Mouse (Mus musculus): ENCODE data around the gene Cramp1l.

Gene Cramp1l

DNA sequence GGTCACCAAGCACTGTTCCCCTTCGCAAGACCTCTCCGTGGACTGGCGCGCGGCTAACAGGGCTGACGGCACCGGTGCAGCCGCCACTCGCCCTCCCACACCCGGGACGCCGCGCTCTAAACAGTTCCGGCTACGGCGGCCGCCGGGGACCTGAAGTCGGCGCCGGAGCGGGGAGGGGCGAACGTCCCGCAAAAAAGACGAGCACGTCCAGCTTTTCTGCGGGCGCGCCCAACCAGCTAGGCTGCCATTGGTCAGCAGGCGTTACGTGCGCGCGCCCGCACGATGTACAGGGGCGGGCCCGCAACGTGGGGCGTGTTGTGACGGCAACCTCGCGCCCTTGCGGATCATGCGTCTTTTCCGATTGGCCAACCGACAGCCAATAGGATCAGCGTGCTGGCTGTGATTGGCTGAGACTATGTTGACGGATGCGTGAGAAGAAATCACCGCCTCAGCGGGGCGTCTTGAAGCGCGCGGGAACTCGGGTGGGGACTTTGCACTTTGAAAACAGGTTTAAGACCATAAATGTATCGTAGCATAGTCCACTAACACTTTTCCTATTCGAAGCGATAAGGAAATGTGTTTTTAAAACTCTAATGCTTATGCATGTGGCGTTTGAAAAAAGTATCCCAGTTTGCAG lies at the start of gene Cramp1l, which contains the start of gene Ift140:
Gene Cramp1l (minus strand): TSS at position 134 of the 637 bp plus-strand sequence.
Gene Ift140 (plus strand): TSS at position 431 of the 637 bp plus-strand sequence.
- DNase-seq (ENCODE audit: low spot score in 2 of 2): peak; percentile 99

DNA sequence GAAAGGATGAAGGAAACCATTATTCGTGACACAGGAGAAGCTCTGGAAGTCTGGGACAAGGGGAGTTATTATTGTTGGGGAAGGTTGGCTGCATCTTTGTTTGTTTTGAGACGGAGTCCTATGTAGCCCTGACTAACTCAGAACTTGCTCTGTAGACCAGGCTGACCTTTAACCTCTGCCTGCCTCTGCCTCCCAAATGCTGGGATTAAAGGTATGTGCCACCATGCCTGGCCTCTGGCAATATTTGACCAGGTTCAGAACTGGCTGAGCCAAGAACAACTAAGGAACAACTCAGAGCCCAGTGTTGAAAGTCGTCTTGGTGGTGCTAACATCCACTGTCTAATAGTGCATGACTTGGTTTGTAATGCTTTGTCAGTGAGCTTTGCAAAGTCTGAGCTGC lies 49.6 kb upstream of the Cramp1l start:
- DNase-seq (ENCODE audit: low spot score in 2 of 2): no peak

DNA sequence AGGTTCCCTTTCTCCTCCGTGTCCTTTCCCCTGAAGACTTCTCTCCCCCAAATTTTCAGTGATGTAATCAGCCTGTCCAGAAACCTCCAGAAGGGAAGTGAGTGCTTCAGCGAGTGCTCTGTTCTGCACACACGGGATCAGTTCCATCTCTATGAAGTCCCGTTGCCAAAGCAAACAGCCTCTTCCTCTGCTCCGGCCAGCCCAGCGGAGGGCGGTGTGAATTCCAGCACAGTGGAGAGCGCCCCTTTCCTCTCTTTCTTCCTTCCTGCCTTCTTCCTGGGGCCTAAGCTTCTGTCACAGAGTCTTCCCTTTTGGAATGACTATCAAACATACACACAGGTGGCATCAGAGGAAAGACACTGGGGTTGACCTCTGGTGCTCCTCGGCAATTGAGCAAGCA lies 48.8 kb upstream of the Cramp1l start:
- DNase-seq (ENCODE audit: low spot score in 2 of 2): peak; percentile 88 to 92

DNA sequence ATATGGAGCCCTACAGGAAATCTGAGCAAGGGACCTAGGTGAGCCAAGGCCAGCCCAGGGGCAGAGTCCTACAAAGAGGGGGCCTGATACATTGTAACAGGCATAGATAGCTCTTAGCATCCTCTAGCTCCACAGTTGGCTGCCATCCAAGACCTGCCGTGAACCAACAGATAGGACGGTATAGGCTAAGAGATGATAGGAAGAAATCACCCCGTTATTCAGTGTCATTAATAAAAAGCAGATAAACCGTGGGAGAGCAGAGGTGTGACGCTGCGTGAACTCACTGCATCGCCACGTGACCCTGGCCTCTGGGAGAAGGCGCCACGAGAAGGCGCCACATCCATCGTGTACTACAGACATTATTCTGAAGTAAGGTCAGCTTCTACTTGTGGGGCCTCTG lies 48.3 kb upstream of the Cramp1l start:
- DNase-seq (ENCODE audit: low spot score in 2 of 2): peak in 1 of 2 experiments; percentile 50

DNA sequence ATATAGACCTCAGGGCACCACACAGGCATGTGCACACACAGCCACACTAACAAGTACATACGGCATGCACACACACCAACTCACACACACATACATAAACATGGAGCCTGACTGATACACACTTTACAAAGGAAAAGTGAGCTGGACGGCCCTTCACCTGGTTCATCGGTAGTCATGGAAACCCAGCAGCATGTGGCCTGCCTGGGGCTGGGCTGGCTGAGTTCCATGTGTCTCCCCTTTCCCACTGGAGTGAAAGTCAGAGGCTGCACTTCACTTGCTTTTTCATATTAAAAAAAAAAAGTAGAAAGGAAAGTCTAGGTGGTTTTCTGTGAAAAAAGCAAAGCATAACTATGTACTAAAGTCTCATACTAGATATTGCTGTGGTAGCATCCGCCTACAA lies 47.7 kb upstream of the Cramp1l start:
- no peak for DNase-seq (ENCODE audit: low spot score in 2 of 2)

DNA sequence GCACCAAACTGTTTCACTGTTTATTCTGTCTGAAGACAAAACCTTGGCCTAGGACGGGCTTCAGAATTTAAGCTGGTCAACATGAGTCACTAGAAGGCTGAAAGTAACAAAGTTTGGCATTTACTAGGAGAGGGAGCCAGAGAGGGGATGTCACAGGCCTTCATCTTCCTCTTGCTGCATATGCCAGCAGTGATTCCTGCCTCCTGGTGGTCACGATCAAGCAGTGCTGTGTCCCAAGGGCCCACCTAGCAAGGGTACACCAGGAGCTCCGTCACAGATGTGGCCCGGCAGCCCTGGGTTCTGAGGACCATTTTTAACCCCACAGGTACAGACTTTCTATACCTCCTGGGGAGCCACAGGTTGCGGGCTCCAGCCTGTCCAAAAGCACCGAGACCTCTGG lies 41.5 kb upstream of the Cramp1l start:
- DNase-seq (ENCODE audit: low spot score in 2 of 2): no peak

DNA sequence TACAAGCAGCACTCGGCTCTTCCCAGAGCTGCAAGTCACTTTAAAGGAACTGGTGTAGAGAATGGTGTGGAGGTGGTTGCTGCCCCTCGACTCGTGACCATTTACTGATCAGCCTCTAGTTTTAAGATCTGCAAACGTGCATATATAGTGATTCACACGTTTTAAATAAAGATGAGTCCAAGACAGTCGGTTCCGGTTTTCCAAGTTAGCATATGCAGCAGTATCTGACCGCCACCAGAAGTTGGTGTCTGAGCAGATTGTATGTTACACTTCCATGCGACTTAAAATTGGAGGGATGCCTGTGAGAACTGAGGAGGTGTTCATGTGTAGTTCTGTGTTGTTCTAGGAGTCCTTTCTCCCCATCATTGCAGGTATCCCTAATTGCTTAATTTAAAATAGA lies 37.7 kb upstream of the Cramp1l start:
- DNase-seq (ENCODE audit: low spot score in 2 of 2): no peak

DNA sequence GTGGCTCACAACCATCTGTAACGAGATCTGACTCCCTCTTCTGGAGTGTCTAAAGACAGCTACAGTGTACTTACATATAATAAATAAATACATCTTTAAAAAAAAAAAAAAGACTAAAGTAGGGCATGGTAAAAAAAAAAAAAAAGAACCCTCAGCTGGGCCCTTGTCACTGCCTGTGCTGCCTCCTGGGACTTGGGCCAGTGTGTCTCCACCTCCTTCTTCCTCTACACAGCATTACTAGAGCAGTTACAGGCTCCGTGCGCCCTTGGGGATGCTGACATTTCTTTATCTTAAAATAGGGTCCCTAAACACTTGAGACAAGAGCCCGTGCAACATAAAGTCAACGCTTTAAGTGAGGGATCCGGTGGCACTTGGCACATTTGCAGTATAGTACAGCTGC lies 31.6 kb upstream of the Cramp1l start:
- no peak for DNase-seq (ENCODE audit: low spot score in 2 of 2)

DNA sequence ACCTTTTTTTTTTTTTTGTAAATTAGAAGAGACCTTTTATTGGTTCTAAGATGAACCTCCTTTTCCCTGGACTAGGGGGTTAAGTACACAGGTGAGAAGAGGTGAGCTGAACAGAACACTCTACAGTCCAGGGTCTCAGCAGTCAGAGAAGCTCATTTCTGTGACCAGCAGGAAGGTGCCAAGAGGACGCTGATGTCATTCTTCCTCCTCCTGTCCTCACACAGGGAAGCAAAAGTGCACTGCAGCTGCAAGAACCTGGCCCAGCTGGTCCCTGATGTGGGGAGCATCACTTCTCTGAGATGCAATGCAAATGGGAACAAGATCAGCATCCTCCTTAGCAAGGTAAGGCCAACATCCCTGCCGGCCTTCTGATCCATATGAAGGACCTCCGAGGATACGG lies 29.7 kb upstream of the Cramp1l start:
- no peak for DNase-seq (ENCODE audit: low spot score in 2 of 2)

DNA sequence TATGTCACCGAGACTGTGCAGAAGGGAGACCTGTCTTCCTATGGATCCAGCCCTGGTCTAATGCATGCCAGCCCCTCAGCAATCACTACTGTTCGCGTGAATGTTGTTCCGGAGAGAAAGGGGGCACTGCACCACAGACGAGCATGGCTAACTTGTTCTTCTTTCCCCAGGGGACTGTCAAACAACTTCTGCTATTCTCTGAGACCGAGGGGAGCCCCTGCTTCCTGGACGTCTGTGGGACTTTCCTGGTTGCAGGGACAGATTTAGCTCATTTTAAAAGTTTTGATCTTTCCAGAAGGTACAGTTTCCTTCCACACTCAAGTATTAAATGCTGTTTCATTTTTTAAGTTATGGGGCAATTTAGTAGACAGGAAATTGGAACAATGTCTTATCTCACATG lies 29.3 kb upstream of the Cramp1l start:
- DNase-seq (ENCODE audit: low spot score in 2 of 2): no peak

DNA sequence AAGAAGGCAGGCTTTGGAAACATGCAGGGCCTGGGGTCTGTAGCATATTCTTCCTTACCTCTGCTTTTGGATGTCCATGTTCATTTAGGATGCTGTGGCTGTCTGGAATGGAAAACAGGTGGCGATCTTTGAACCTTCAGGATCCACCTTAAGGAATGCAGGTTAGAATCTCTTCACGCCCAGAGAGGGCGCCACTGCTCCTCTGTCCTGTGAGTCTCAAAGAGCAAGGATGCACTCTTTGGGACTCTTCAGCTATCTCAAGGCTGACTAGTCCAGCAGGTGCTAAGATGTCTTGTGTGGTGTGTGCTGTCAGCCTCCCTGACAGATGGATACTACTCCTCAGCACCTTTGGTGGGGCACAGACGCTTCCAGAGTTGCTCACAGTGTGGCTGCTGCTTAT lies 20.6 kb upstream of the Cramp1l start:
- DNase-seq (ENCODE audit: low spot score in 2 of 2): no peak

DNA sequence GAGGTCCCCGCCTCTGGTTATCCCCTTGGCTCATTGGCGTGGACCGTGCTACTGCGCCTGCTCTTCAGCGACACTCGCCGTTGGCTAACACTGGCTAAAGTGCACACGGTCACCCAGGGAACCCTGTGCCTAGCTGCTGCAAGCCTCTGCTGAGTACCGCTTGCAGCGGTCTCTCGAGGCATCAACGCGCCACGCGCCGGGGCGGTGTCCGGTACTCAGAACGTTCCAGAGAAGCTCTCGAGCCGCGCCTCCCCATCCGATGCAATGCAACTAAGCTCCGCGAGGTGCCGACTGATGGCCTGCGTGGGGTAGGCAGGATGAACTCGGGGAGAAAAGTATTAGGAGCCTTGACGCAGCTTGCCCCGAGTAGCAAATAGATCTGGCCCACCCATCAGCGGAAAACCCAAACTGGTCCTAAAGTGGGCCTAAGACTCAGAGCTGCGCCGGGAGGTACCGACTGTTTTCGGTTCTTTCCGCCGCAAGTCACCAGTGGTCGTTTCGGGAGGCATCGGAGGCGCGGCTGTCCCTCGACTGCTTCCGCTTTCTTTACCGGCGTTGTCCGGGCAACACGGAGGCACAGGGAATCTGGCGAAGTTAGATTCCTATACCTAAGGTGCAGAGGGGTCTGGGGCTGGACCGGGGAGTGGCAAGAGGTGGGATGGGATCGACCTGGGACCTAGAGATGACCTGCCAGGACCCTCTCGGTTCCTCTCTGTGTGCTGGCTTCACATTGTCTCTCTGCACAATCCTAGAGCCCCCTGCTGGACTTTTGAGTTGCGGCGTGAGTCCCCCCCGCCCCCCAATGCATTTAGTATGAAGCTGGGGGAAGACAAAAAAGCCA lies 924 bp upstream of the Cramp1l start:
- peak in 1 of 2 experiments; percentile 33 for DNase-seq (ENCODE audit: low spot score in 2 of 2)

DNA sequence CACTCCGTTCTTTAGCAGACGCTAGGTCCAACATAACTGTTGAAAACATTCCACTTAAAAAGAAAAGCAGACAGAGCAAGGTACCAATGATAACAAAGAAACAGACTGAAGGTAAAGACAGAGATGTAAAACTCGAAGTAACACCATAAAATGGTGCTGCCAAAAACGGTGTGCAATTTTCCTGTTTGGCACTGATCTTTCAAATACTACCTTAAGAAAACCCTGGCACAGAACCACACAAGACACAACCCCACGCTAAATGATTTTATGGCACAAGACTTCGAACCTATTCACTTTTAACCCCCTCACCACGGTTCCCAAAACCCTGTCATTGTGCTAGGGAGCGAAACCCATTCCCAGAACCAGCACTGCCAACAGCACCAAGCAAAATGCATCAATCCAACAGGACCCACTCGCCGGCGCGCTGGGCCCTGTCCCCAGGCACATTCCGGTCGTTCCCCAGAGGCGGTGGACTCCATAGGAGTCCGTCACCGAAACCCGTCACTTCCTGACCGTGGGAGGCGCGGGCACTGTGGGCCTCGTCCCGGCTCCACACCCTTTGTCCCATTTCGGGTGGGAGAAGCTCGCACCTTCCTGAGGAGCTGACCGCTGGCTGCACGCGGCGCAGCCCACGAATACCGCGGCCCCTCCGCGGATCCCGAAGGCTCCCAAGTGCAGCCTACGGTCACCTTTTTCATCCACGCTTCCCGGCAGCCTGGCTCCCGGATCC lies 582 bp downstream of the Cramp1l start:
- peak; percentile 34 to 55 for DNase-seq (ENCODE audit: low spot score in 2 of 2)

DNA sequence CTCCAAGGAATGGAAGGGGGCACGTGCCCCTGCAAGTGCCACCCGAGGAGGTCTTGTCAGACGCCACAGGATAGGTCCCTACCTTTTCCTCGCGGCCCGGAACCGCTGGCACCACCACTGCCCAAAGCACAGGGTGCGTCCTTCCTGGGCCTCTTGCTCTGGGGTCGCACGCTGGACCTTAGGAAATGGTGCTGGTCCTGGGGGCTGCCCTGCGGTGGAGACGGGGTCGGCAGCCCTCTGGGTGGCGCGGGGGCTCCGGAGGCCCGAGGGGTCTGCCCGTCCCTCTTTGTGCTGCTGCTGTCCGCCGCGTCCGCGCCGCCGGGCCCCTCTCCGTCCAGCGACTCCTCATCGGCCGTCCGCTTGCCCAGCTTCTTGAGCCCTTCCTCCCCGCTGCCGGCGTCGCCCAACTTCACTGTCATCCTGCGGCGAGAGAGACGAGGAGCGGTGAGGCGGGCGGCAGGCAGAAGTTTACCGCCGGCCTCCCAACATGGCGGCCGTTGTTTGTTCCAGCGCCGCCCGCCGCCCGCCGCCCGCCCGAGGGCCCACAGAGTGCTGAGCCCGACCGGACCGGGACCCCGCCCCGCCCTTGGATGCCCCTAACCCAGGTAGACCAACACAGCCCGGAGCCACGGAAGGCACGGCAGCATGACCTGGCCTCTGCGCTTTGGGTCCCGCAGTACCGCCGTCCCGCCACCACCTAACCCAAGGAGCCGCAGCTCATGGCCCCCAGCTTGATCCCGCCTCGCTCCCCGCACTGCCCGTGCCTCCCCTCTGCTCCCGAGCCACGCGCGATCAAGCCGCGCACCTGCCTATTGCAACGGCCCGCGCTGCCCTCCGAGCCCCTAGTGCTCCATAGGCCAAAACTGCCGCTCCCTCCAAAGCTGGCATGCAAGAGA lies 1.7 kb downstream of the Cramp1l start:
- DNase-seq (ENCODE audit: low spot score in 2 of 2): peak; percentile 15 to 31

DNA sequence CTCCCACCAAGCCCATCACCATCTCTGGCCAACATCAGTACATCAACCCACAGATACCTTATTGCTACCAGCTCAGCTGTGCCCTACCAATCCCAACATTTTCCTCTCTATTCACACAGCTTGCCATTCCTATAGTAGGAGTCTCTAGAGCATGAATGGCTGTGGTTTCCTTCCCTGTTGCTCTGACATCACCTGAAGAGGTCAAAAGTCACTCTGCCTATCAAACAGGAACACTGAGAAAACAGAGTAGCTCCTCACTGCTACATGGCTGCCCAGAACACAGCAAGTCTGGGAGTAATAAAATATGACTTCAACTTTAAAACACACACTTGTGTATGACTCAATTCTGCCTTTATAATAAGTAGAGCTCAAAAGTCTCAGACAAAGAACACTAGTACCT lies 8.1 kb downstream of the Cramp1l start:
- DNase-seq (ENCODE audit: low spot score in 2 of 2): no peak

DNA sequence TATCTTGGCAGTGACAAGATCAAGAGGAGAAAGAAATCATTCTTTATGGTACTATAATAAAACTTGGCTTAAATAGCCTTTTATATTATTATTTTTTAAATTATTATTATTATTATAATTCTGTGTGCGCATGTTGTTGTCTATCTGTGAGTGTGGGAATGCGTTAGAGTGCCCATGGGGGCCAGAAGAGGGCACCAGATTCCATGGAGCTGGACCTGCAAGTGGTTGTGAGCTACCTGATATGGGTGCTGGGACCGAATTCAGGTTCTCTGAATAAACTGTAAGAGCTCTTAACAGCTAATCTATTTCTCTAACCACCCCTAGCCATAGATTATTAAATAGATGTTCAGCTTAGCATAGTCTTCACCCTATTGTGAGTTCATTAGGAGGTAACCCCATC lies 10.5 kb downstream of the Cramp1l start:
- no peak for DNase-seq (ENCODE audit: low spot score in 2 of 2)

DNA sequence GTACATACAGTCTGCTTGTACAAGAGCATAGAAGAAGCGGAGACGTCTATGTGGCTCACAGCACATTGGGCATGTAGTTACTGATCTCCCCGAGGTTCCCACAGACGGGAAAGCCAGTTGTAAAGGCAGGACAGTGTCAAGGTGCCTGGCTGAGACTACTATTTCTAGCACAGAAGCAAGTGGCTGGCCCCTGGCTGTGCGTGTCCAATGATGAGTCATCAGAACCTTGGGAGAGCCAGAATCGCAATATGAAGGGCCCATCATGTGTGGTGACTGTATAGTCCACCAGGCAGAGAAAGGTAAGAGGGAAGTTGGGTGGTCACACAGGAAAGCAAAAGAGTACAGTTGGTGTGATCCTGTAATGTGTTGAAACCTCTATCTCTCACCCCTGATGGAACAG lies 20.9 kb downstream of the Cramp1l start:
- no peak for DNase-seq (ENCODE audit: low spot score in 2 of 2)

DNA sequence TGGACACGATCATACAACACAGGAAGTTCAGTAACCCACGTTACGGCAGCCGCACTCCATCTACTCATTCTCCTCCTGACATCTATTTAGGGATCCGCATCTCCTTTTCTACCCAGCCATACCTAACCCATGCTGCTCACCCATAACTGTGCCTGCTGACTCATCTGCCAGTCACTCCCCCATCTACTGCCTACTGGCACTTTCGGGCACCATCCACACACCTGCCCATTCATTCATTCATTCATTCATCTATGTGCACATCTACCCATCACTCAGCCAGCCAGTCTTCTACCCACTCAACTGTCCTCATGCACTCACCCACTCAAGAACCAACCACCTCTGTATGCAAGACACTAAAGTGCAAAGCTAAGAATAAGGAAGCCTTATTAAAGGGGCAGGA lies 28.4 kb downstream of the Cramp1l start:
- DNase-seq (ENCODE audit: low spot score in 2 of 2): no peak

DNA sequence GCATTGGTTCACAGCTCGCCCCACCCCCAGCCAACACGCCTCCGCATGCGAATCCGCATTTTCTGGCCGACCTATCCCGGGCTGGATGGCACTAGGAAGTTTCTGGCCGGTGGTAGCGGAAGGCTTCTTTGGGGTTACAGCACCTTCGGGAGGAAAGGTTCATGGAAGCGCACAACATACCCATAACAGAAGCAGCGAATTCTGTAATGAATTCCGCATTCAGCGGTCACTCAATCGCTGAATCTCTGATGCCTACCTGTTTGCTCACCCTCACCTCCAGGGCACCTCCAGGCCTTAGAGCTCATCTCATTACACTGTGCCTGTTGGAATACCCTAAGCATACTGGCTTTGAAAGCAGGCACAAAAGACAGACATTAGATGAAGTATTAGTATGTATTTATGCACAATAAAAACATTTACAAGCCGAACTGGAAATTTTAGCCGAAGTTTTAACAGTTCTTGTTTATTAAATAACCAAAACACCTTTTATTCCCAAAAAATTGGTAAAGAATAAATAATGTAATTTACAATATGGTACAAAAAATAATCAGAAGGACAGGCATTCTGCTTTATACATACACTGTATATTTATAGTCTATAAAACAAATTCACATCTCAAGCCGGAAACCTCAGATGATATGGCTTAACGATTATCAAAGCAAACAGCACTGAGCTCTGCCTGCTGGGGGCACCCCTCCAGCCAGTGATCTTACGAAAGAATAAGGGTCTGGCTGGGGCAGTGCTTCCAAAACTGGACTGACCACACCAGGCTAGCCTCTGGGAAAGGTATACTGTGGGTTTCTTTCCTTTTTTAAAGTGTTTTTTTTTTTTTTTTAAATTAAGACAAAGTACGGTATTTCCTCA lies 54.5 kb downstream of the Cramp1l start:
- DNase-seq (ENCODE audit: low spot score in 2 of 2): peak in 1 of 2 experiments; percentile 99

DNA sequence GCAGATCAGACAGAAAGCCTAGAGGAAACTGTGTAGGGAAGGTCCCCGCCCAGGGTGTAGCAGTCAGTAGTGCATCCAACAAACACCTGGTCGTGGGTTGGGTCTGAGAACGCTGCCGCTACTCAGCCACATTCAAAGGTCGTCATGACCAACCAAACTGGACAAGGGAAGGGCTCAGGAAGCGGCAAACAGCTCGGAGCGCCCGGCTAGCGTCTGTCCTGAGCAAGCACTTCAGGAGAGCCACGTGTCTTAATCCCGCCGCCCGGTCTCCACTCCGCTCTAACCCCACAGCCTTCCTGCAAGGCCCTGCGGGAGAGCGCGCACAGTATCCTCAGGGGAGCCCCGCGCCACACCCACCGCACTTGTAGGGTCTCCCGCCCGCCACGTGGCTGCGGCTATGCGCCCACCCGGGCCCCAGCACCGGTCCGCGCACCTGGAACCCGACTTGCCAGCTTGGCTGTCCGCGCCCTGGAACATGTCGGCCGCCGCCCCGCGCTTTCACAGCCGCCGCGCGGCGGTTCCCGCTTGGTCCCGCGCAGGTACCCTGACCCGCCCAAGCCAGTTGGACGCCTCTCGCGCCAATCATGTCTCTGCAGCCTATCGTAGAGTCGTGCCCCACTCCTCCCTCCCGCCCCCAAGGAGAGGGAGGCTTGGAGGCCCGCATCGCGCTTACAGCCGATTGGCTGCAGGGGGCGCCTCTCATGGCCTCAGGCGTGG lies 55.3 kb downstream of the Cramp1l start, which contains the start of gene Jpt2:
Gene Jpt2 (minus strand): TSS at position 555 of the 717 bp plus-strand sequence.
- DNase-seq (ENCODE audit: low spot score in 2 of 2): peak in 1 of 2 experiments; percentile 98

All from heart, adult 9 months (tissue).